Comparison of ENCODE assay signal across 8 mouse cellular contexts in genomic region chr5:103426250-103426649, GRCm38 (mm10). TPM values are rescaled to one million over a fixed set of nuclear protein-coding genes. Genes with fewer than 3 reads are reported as not detected.
DNase-seq lines count a peak whose midpoint lies in the region; ATAC-seq lines count a peak whose summit lies in the region.

No protein-coding gene starts in this region.

- intact Hi-C loops in heart, postnatal 14 days (cut with DNase I): loop anchor here (5.0 kb wide), 2 partner anchors 36 to 49 kb away; no protein-coding TSS in a partner anchor

- H3K4me3 ChIP-seq in heart, embryonic 14.5 days (ENCODE audit: control insufficient read depth in 1 of 2, insufficient read depth in 1 of 2, low read depth in 1 of 2, low read length in 2 of 2): peak overlapping the region; percentile 66 to 67
- peak overlapping the region; percentile 87 for H3K4me3 ChIP-seq in embryonic facial prominence, embryonic 13.5 days
- peak overlapping the region; percentile 82 for H3K4me3 ChIP-seq in intestine, embryonic 16.5 days (ENCODE audit: low read length)
- H3K4me3 ChIP-seq in midbrain, embryonic 13.5 days (replicated peaks): peak overlapping the region; percentile 87

- H3K9ac ChIP-seq in heart, embryonic 14.5 days (ENCODE audit: low read length): peak overlapping the region; percentile 80
- H3K9ac ChIP-seq in embryonic facial prominence, embryonic 13.5 days: peak overlapping the region; percentile 83
- peak overlapping the region; percentile 78 for H3K9ac ChIP-seq in intestine, embryonic 16.5 days (ENCODE audit: low read depth, low read length)
- peak overlapping the region; percentile 84; the same call in 1 of the 2 replicates for H3K9ac ChIP-seq in midbrain, embryonic 13.5 days (replicated peaks)

- H3K27me3 ChIP-seq in heart, embryonic 14.5 days (ENCODE audit: control insufficient read depth, insufficient read depth, low read length): no peaks in the 10 kb centered on the region
- peaks cover 13% of the 10 kb centered on the region; the same call in 1 of the 2 replicates for H3K27me3 ChIP-seq in embryonic facial prominence, embryonic 13.5 days
- no peaks in the 10 kb centered on the region for H3K27me3 ChIP-seq in intestine, embryonic 16.5 days (replicated peaks; ENCODE audit: control insufficient read depth, insufficient read depth, low read length)
- H3K27me3 ChIP-seq in midbrain, embryonic 13.5 days: 0 out of 2 replicates have a peak, but pooled peaks cover 3% of the 10 kb centered on the region

- H3K4me1 ChIP-seq in heart, embryonic 14.5 days (ENCODE audit: control insufficient read depth in 2 of 2, insufficient read depth in 2 of 2, low read length in 2 of 2): peaks cover 6 to 34% of the 10 kb centered on the region in 2 experiments
- peaks cover 38% of the 10 kb centered on the region for H3K4me1 ChIP-seq in embryonic facial prominence, embryonic 13.5 days
- peaks cover 17% of the 10 kb centered on the region; the same call in 1 of the 2 replicates for H3K4me1 ChIP-seq in intestine, embryonic 16.5 days (ENCODE audit: control insufficient read depth, insufficient read depth, low read length)
- H3K4me1 ChIP-seq in midbrain, embryonic 13.5 days (replicated peaks): peaks cover 33% of the 10 kb centered on the region

- H3K27ac ChIP-seq in heart, embryonic 14.5 days (replicated peaks in 1 of 2; ENCODE audit: control insufficient read depth in 1 of 2, insufficient read depth in 1 of 2, low read depth in 2 of 2, low read length in 2 of 2): no peak overlapping the region
- peak overlapping the region; percentile 91; the same call in 1 of the 2 replicates for H3K27ac ChIP-seq in embryonic facial prominence, embryonic 13.5 days
- H3K27ac ChIP-seq in intestine, embryonic 16.5 days (ENCODE audit: low read length): no peak overlapping the region
- H3K27ac ChIP-seq in midbrain, embryonic 13.5 days: no peak overlapping the region

- no peak for DNase-seq in heart, postnatal 14 days
- DNase-seq in cerebellum, postnatal 4 days (ENCODE audit: low spot score in 2 of 2): no peak
- no peak for DNase-seq in cerebellum, adult 9-10 months

- 15% methylated on average over 9 of the region's 9 CpGs for WGBS in heart, embryonic 14.5 days
- WGBS in embryonic facial prominence, embryonic 13.5 days: 9% methylated on average over 9 of the region's 9 CpGs
- 17% methylated on average over 9 of the region's 9 CpGs for WGBS in intestine, embryonic 16.5 days
- WGBS in midbrain, embryonic 13.5 days: 15% methylated on average over 9 of the region's 9 CpGs

- no peaks in the 10 kb centered on the region for H3K9me3 ChIP-seq in heart, embryonic 14.5 days (ENCODE audit: control insufficient read depth, low read length)
- H3K9me3 ChIP-seq in embryonic facial prominence, embryonic 13.5 days: no peaks in the 10 kb centered on the region
- H3K9me3 ChIP-seq in intestine, embryonic 16.5 days (ENCODE audit: control insufficient read depth, low read length): no peaks in the 10 kb centered on the region
- no peaks in the 10 kb centered on the region for H3K9me3 ChIP-seq in midbrain, embryonic 13.5 days

- no peak for ATAC-seq in heart, embryonic 14.5 days (ENCODE audit: insufficient number of reproducible peaks, insufficient read depth, low FRiP score, low read depth)
- no peak for ATAC-seq in embryonic facial prominence, embryonic 13.5 days (ENCODE audit: insufficient number of reproducible peaks, insufficient read depth, low FRiP score, low TSS enrichment, low read depth)
- no peak for ATAC-seq in intestine, embryonic 16.5 days
- no peak for ATAC-seq in midbrain, embryonic 13.5 days
- ATAC-seq in CD4-positive, CD25-positive, alpha-beta regulatory T cell, adult 4 months: no peak

- no peaks in the 10 kb centered on the region for H3K36me3 ChIP-seq in heart, embryonic 14.5 days (ENCODE audit: control insufficient read depth, insufficient read depth, low read length)
- no peaks in the 10 kb centered on the region for H3K36me3 ChIP-seq in embryonic facial prominence, embryonic 13.5 days
- H3K36me3 ChIP-seq in intestine, embryonic 16.5 days (ENCODE audit: control insufficient read depth, insufficient read depth, low read length): no peaks in the 10 kb centered on the region
- no peaks in the 10 kb centered on the region for H3K36me3 ChIP-seq in midbrain, embryonic 13.5 days

- peak overlapping the region; percentile 76 for H3K4me2 ChIP-seq in heart, embryonic 14.5 days (ENCODE audit: low read length)
- H3K4me2 ChIP-seq in embryonic facial prominence, embryonic 13.5 days: peak overlapping the region; percentile 91
- H3K4me2 ChIP-seq in intestine, embryonic 16.5 days (ENCODE audit: low read depth, low read length): peak overlapping the region; percentile 96
- H3K4me2 ChIP-seq in midbrain, embryonic 13.5 days (replicated peaks): peak overlapping the region; percentile 89

RNA-seq across cellular contexts. Expression of gene Ptpn13, which starts 1.3 kb away (rescaled TPM):
- 8.5 and 9.3 TPM in 2 replicates for polyA plus RNA-seq in heart, embryonic 14.5 days (2014; fragmentation: Nextera tagmentation; extraction: Ambion mirVana)
- total RNA-seq in heart, postnatal 14 days (2021): 10 to 100 TPM in 1 of 2 experiments, 1 to 10 TPM in 1; 8.5 to 10.7 TPM
- polyA plus RNA-seq in embryonic facial prominence, embryonic 13.5 days (2015; fragmentation: Nextera tagmentation; extraction: Ambion mirVana): 18.0 and 19.9 TPM in 2 replicates
- polyA plus RNA-seq in intestine, embryonic 16.5 days (2015; fragmentation: Nextera tagmentation; extraction: Ambion mirVana): 3.1 and 3.2 TPM in 2 replicates
- polyA plus RNA-seq in midbrain, embryonic 13.5 days (2015; fragmentation: Nextera tagmentation; extraction: Ambion mirVana): 6.8 and 8.7 TPM in 2 replicates
- 10 to 100 TPM; 22.5 to 26.9 TPM for polyA plus RNA-seq in CD4-positive, CD25-positive, alpha-beta regulatory T cell, adult 4 months (2017; shearing (Covaris generic))
